Mouse (Mus musculus) stomach, postnatal 0 days (tissue): Measurements from ENCODE around the gene Atox1.
A peak's percentile ranks its signal among the peaks of the same experiment; 100 is the strongest.

Source experiments
- CTCF ChIP-seq: IDR thresholded peaks from 2 replicates; pipeline ENCODE4 v1.5.1; 2016; ENCODE audit warnings: antibody characterized with exemption, low read depth, mild to moderate bottlenecking, moderate library complexity
- EP300 ChIP-seq: optimal IDR thresholded peaks from 2 replicates; pipeline ENCODE3; 2016; ENCODE audit warnings: antibody characterized with exemption

DNA sequence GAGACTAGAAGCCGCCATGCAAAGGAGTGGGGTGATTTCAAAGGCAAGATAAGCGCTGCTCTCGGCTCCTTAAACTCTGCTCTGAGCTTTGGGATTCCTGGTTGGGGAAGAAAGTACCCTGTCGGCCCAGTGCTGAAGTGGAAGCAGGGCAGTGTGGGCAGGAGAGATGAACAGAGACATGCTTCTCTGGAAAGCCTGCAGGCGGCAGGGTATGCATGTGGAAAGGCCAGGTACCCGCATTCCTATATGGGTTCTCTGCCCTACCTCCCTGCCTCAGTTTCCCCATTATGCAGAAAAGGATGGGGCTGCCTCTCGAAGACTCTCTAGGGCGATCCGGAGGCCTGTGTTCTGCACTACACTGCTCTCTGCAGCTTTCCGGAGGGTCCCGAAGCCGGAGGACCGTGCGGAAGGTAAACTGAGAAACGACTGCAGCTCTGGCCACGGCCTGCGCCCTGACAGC is 450 bp downstream of the Atox1 start:
- no peak for TF ChIP-seq EP300
- peak; percentile 60 for TF ChIP-seq CTCF
